Mouse (Mus musculus) right cerebral cortex, postnatal 10 days (tissue): Measurements from ENCODE around the gene 2810004N23Rik.
"Not testable (repeated sequence)": the region's sequence is repeated elsewhere in the genome, so short reads cannot be mapped to it uniquely, and the experiment has no call there.

Experiments
- DNase-seq, 2 experiments: peaks; one replicate each; pipeline ENCODE4 v3.0.0; 2021; ENCODE audit warnings: low spot score in 2 of 2

2810004N23Rik gene

DNA sequence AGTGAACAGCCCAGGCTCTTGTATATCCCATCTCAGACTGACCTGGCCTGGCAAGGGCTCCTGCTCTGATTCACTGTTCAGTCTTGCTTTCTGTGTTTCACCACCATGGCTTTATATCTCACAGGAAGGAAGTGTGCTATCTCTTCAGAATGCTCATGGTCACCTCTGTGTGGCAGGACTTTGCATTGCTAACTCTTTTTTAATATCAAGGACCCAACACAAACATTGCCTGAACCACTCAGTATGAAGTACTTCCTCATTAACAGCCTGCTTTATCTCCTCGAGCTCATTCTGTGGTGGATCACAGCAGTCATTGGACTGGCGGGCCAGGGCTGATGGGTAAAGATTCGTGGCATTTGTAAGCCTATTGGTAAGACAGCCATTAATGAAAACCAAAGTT lies 3.7 kb upstream of the 2810004N23Rik start:
- DNase-seq: no peak

- no peak for DNase-seq
Measured at GRCm38 (mm10) chr8:124863729-124864128, 809 bp upstream of the 2810004N23Rik start.

DNA sequence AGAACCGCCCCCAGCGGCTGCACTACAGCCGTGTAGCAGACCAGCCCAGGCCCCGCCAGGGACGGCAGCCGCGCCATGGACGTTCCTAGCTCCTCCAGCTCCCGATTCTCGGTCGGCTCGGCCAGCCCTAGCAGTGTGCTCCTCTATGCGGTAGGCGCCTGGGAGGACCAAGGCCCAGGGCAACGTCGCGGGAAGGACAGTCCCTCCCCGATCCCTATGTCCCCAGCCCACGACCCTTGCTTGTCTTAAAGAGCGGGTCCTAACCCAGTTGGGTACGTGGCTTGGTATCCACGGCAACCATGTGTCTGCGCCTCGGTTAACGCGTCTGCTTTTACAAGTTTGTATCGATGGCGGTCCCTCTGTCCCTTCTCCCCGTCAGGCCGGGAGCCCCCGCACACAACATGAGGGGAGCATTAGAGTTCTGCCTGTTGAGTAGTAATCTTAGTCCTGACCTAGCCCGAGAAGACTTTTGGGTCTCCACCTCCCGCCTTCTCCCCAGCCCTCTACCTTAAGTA lies 300 bp upstream of the 2810004N23Rik start:
- no peak for DNase-seq

- DNase-seq: no peak
Measured at GRCm38 (mm10) chr8:124860188-124860587, 2.7 kb downstream of the 2810004N23Rik start.

DNA sequence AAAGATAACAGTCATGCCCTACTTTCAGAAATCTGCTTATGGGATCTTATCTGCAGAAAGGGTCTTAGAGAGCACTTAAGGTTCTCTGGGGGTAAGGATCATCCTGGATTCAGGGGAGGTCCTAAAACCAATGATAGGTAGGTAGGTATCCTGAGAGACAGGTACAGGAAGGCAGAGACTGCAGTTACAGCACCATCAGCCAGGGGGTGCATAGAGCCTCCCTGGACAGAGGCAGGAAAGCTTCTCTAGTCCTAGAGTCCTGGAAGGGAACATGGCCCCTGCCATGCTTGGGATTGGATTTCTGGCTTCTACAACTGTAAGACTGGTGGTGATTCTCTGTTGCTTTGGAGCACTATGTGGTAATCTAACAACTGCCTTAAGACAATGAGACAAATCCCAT lies 3.5 kb downstream of the 2810004N23Rik start:
- no peak for DNase-seq

DNA sequence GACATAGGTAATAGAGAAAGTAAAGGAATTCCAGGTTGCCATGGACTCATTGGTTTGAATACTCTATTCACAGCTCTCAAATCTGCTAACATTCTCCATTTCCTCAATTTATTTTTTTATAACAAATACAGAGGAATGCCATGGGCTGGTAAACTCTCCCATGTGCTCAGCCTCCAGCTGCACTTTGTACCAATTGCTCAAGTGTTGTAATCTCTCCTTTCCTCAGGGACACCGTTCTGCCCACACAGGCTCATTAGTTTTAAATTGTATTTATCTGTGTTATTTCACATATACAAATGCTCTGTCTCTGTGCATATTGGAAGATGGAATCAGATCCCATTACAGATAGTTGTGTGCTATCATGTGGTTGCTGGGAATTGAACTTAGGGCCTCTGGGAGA lies 9.4 kb downstream of the 2810004N23Rik start:
- DNase-seq: no peak

DNA sequence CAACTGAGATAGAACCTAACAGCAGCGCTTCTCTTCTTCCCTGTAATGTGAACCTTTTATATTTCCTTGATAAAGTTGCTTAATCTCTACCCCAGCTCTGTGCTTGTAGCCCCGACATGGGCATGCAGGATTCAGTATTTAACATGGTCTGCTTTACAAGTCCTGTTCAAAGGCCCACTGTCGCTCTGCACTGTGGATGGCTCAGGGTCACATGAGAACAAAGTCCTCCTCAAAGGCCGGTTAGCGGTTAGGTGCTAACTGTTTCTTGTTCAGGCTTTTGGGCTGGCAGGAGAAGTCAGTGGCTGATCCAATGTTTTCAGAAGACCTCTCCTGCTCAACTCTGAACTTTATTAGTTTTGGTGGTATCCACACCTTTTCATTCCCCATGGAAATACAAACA lies 17.3 kb downstream of the 2810004N23Rik start:
- DNase-seq: no peak

DNA sequence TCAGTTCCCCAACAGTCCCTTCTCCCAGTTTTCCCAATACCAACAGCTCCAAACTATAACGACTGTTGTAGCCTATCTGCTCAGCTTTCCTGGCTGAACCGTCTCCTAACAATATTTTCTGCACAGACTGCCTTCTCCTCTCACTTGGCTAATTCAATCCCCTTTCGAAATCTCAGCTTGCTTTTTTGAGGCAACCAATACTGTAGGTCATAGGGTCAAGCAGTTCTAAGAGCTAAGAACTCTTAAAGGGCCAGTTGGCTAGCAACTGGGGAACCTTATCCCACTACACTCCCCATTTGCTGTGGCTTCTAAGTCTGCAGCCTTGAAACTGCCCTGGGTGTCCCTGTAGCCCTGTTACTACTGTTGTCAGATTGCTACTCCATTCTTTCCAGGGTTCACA lies 17.8 kb downstream of the 2810004N23Rik start:
- no peak for DNase-seq

DNA sequence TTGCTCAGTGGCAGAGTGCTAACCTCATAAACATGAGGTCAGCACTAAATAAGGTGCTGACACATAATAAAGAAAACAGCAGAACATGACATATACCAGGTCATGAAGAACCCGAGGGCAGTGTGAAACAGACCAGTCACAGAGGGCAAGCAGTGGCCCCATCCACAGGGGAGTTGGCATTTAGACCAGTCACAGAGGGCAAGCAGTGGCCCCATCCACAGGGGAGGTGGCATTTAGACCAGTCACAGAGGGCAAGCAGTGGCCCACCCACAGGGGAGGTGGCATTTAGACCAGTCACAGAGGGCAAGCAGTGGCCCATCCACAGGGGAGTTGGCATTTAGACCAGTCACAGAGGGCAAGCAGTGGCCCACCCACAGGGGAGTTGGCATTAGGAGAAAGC lies 20.0 kb downstream of the 2810004N23Rik start:
- not testable (repeated sequence) for DNase-seq

DNA sequence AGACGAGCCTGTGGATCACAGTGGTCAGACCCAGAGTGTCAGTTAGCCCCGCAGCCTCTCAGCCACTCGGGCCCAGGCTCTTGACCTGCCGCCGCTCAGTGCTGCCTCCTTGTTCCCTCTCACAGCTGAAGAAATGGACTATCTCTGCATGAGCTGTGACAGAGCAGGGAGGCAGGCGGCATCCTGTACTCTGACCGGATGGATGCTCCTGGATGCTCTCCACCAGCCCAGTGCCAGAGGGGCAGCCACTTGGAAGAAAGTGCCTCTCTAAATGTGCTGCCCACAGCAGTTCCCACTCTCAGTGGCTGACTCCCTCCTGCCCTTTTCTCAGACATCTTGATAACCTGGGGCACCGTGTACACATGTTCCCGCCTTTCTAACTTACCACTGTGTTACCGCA lies 21.1 kb downstream of the 2810004N23Rik start:
- no peak for DNase-seq

DNA sequence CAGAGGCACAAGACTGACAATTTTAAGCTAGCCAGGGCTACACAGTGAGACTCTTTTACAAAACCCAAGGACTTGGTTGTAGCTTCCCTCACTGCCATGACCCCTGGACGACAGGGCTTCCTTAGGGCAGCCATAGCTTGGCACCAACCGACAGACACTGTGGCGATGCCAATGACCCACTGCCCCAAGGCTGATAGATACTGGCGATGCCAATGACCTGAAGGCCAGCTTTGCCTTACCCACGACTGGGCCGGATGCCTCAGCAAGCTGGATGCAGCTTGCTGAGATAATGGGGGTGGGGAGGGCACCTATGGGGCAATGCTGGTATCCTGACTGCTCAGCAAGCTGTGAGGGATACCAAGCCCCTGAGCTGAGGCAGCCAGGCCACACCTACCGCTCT lies 22.0 kb downstream of the 2810004N23Rik start:
- no peak for DNase-seq

GRCm38 (mm10) chr8:124839371-124839770 lies 23.5 kb downstream of the 2810004N23Rik start:
- no peak for DNase-seq

GRCm38 (mm10) chr8:124837956-124838355 lies 25.0 kb downstream of the 2810004N23Rik start:
- no peak for DNase-seq

DNA sequence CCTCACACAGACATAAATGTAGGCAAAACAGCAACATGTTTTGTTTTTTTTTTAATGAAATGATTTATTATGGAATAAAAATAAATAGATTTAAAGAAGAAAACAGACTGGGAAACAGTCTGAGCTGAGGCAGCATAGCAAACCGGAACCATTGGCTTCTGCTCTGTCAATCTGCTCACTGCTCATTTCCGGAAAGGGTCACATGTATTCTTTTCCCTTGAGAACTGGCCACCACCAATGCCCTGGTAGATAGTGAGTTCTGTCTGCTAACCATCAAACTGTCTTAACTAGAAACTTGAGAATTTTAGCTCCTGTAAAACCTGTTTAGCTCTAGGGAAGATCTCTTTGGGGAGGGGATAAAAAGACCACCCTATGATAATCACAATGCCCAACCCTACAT lies 26.0 kb downstream of the 2810004N23Rik start:
- no peak for DNase-seq

DNA sequence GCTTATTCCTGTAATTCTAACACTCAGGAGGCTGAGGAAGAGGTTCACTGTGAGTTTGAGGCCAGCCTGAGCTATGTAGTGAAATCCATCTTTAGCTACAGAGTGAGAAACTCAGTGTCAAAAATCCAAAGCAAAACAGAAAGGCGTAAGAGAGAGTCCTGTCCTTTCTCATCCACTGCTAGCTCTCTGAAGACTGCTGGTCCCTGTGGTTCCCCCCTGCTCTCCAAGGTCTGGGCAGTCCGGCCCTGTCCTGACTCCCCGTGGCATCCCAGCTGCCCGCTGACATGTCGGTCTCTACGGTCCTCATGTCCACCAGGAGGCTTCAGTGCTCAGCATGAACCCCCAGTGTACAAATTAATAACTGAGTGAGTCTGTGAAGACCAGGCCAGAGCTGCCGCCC lies 26.6 kb downstream of the 2810004N23Rik start:
- no peak for DNase-seq

- DNase-seq: no peak
Measured at GRCm38 (mm10) chr8:124835848-124836247, 27.1 kb downstream of the 2810004N23Rik start.

DNA sequence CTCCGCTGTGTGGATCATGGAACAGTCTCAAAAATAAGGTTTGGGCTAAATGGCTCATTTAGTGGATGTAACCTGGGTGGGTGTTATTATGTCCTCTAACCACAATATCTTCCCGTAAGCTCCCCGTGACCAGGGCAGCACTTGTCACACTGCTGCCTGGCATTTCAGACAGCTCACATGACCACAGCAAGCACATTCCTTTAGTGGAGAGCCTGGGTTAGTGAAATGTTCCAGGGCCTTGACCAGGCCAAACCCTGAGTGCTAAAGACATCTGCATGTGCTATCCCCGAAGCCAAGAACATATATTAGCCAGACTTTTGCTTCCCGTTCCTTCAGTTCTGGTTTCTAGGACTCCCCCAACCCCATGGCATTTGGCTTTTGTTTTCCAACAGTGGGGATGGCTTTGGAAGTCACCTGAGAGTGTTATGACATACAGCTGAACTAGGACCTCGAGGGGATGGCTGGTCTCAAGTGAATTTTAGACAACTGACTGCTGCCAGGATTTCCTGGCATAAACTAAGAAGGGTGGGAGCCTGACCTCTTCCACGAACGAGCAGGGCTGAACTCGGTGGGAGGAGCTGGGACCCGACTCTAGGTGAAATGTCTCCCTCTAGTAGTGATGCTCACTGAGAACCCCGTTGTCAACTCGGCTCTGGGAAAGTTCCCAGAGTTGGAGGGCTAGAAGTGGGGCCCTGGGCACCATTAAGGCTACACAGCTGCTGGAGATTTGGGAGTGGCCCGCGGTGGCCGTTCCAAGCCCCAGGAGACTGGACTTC lies 29.3 kb downstream of the 2810004N23Rik start:
- no peak for DNase-seq

DNA sequence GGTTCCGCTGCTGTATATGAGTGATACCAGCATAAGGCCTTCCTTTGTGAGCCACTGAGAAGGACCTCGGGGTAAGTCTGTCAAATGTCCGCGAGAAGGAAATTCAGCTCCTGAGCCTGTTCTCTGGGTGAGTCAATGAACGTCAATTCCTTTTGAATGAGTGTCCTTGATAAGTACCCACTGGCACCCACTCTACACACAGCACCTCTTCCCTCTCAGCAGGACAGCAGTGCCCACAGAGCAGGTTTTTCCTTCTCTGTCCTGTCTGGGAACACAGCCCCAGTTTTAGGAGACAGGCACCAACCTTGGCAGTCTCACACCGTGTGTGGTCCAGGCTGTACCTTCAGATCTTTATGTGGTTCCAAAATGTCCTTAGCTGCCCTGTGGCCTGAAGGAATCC lies 31.0 kb downstream of the 2810004N23Rik start:
- no peak for DNase-seq

DNA sequence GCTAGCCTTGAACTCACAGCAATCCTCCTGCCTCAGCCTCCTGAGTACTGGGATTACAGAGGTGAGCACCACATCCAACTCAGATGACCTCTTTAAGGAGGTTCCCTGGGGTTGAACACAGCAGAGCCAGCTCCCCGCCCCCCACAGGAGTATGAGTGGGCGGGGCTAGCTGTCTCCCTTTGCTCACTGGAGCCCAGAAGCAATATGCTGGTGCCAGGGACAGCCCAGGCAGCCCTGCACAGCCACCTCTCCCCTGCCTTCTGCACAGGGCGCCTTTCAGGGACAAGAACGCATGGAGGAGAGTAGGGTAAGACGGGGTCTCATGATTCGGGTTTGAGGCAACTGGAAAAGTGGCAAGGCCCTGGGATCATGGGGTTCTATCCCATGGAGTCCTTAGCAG lies 31.4 kb downstream of the 2810004N23Rik start:
- no peak for DNase-seq

DNA sequence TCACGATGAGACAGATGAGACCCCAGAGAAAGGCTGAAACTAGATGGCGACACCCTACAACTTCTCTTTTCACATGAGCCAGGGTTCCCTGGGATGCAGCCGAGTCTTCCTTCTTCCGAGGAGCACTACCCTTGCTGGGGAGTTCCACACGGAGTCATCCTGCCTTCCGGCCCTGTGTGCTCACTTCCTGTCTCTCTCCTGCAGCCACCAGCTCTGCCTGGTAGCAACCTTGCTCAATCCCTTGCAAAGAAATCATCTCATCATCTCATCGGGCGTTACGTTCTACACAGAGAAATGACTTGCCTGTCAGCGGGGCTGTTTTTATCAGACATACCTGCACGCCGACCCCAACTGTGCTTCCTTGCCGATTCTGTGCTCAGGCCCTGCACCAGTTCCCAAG lies 32.9 kb downstream of the 2810004N23Rik start:
- no peak for DNase-seq

DNA sequence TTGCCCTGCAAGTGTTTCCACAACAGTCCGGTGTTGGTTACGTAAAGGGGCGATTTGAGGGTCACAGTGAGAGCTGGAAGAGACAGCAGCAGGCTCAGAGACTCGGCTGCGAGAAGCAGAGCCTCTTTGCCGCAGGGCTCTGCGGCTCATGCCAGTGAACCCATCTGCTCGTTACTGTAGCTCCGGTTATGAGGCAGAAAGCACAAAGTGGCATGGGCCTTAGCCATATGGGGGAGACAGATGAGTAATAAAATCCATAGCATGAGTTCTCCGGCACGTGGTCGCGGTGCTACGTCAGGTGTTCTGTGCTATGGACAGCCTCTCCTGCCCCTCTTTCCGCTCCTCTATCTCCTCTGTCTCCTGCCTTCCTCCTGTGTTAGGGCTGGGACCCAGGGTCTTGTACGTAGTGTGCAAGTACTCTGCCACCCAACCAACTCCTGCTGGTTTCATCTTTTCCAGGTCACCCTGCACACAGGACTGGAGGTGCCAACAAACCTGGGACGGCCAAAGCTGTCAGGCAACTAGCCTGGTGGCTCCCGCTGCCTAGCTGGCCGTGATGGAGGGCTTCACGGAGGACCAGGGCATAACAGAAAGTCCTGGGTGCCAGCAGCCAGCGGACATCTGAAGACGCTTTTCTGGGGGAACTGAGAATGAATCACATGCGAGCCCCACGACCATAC lies 34.2 kb downstream of the 2810004N23Rik start:
- DNase-seq: peak in 1 of 2 experiments; percentile 74

DNA sequence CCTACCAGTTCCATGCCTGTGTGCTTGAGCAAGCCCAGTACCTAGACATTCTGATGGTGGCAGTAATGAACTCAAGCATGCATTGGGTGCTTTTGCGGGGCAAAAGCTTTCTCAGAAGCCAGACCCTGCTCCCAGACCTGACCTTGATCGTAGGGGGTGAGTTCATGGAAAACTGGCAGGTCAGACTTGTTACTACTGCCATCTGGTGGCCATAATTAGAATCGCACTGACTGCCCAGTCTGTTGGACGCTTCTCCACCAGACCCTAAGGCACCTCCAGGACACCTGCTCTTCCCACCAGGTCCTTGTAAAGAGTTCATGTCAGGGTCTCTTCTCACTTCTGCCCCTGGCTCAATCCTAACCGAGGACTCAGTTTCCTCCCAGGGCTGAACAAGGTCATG lies 35.5 kb downstream of the 2810004N23Rik start:
- peak in 1 of 2 experiments; percentile 56 for DNase-seq

GRCm38 (mm10) chr8:124826658-124827057 lies 36.3 kb downstream of the 2810004N23Rik start:
- no peak for DNase-seq
